Mouse (Mus musculus): ENCODE measurements around the gene Frem1.
A peak's percentile ranks its signal among the peaks of the same experiment; 100 is the strongest.

DNA sequence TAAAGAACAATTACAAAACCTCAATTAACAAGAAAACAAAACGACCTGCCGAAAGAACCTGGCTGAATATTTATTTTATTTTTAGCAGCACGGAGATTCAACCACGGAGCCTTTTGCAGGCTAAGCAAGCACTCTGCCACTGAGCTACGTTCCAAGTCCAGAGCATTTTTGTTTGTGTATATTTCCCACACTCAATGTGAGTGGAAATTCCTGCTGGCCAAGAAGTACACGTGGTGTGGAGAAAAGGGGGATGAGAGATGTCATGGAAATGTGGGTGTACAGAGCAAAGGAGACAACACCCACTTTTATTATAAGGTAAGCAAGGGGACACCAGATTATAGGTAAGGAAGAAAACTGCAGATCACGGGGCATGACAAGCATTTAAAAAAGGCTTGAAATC is 136.6 kb downstream of the Frem1 start:
- no peak for TF ChIP-seq CTCF (IDR thresholded peaks at IDR 0.05)
- peak; percentile 85 for TF ChIP-seq EP300 (IDR thresholded peaks at IDR 0.05)

Measured in lung, postnatal 0 days (tissue).